Mouse (Mus musculus): Measurements from ENCODE around the gene Sun1.

DNA sequence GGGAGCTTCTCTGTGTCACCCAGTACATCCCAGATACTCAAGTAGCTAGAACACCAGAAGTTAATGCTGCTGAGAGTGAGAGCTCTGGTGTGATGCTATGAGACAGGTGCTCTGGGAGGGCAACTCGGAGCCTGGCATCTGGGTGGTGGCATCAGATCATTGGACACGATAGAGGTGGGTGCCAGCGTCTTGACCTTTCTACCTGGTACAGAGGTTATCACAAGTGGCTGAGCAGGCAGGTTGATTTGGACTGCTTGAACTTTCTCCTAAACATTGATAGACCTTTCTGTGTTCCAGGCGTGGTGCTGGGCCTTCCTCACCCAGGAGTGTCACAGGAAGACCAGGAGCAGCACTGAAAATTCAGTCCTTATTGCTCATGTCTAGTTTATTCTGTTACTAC, 26.8 kb downstream of the Sun1 start:
- TF ChIP-seq CTCF (IDR thresholded peaks at IDR 0.05; ENCODE audit: borderline replicate concordance, insufficient read depth, low read length) (no peak), POLR2A (IDR thresholded peaks at IDR 0.05; ENCODE audit: low read depth, low read length) (no peak)

All from embryonic fibroblast, embryonic 13.5 days (primary cell).